Mouse (Mus musculus): ENCODE measurements around the gene Rasal2. TPM values are rescaled to one million over a fixed set of nuclear protein-coding genes. Genes with fewer than 3 reads are reported as not detected.
"Not testable (repeated sequence)": the region's sequence is repeated elsewhere in the genome, so short reads cannot be mapped to it uniquely, and the experiment has no call there.

Rasal2 gene
- total RNA-seq, 4 experiments from 2014 or later, result 4.0 to 6.1 (median 5.1) TPM

GRCm38 (mm10) chr1:157244453-157244790 is 168.0 kb downstream of the Rasal2 start:
- no peak for DNase-seq (ENCODE audit: low spot score in 2 of 2)

DNA sequence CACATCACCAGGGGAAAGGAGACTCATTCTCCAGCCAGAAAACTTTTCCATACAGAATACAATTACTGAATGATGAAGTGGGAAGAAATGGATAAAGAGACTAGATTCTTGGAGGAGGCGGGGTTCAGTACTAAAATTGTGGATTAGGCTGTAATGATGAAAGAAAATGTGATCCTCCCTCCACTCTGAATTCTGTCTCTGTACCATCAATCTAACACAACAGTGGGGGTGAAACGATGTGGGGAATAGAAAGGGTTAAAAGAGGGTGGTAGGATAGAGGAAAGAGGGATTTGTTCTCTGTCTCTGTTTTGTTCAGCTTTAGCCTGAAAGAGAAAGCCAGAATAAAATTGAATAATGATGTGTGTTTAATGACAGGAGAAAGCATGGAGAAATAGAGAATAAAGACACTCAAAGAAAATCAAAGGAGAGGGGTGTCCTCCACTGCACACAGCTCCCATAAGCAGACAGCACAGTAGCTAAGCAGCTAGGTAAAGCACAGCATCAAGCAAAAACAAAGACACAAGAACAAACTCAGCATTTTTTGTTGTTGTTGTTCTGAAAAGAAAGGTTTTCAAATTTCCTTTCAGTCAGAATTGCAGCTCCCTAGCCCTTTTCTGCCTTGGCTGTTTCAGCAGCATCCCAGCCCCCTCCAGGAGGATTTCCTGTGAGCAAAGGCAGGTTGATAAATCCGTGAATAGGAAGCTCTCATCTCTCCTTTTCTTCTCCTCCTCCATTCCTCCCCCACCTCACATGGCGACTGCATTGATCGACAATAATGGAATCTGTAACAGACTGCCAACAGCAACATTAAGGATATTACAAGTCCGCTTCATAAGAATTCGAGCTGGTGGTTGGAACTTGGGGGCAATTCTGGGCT is 168.6 kb downstream of the Rasal2 start:
- no peak for DNase-seq (ENCODE audit: low spot score in 2 of 2)

- DNase-seq (ENCODE audit: low spot score in 2 of 2), result no peak
These were observed 172.7 kb downstream of the Rasal2 start for GRCm38 (mm10) chr1:157239687-157240086.

DNA sequence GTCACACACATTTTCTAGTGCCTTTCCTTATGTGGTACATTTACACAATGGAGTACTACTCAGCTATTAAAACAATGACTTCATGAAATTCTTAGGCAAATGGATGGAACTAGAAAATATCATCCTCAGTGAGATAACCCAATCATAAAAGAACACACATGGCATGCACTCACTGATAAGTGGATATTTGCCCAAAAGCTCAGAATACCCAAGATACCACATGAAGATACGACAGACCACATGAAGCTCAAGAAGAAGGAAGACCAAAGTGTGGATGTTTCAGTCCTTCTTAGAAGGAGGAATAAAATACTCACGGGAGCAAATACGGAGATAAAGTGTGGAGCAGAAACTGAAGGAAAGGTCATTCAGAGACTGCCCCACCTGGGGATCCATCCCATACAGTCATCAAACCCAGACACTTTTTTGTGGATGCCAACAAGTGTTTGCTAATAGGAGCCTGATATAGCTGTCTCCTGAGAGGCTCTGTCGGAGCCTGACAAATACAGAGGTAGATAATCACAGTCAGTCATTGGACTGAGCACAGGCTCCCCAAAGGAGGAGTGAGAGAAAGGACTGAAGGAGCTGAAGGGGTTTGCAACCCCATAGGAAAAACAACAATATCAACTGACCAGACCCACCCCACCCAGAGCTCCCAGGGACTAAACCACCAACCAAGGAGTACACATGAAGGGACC is 175.6 kb downstream of the Rasal2 start:
- not testable (repeated sequence) for DNase-seq (ENCODE audit: low spot score in 2 of 2)

GRCm38 (mm10) chr1:157233451-157233850 is 178.9 kb downstream of the Rasal2 start:
- no peak for DNase-seq (ENCODE audit: low spot score in 2 of 2)

- no peak for DNase-seq (ENCODE audit: low spot score in 2 of 2)
These were observed 180.0 kb downstream of the Rasal2 start for GRCm38 (mm10) chr1:157232372-157232771.

DNA sequence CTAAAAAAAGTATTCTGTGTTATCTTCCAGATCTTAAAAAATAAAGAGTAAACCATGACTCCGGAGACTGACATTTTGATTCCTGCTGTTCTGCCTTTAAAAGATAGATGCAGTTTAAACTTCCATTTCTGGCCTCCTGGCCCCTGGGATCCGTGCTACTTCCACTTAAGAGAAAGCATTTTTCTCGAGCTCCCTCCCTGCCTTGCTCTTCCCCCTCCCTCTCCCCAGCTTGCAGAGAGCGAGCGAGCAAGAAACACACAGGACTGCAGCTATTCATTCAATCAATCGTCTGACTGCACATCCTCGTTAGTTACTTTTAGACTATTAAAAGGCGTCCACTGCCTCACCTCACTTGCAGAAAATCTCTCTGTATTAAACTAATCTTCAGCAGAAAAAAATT is 181.4 kb downstream of the Rasal2 start:
- no peak for DNase-seq (ENCODE audit: low spot score in 2 of 2)

DNA sequence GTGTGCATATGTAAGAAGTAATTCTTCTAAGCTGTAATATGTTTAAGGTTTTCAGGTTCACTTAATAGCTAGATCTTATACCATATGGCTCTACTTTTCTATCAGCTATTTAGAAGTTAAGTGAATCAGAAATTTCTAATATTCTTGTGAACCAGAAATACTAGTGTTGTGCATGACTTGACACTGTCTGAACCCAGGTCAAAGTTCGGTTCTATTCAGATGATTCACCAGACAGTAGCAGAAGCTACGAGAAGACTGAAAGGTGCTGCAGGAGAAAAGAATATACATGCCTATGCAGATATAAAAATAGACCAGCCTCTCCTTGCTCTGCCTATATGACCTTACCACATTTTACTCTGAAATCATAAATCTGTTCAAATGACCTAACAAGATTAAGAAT is 182.0 kb downstream of the Rasal2 start:
- DNase-seq (ENCODE audit: low spot score in 2 of 2), result no peak

- no peak for DNase-seq (ENCODE audit: low spot score in 2 of 2)
These were observed 187.4 kb downstream of the Rasal2 start for GRCm38 (mm10) chr1:157225013-157225412.

DNA sequence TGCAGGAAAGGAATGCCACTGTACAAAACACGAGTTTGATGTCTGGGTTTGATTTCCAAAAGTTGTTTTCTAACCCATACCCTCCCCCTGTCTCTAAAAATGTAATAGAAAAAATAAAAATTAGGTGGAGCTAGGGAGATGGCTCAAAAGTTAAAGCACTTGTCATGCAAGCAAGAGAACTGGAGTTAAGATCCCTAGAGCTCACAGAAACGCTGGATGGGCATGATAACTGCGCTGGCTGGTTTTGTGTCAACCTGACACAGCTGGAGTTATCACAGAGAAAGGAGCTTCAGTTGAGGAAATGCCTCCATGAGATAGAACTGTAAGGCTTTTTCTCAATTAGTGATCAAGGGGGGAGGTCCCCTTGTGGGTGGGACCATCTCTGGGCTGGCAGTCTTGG is 191.5 kb downstream of the Rasal2 start:
- no peak for DNase-seq (ENCODE audit: low spot score in 2 of 2)

- DNase-seq (ENCODE audit: low spot score in 2 of 2), result no peak
These were observed 191.9 kb downstream of the Rasal2 start for GRCm38 (mm10) chr1:157220466-157220865.

GRCm38 (mm10) chr1:157208754-157209153 is 203.6 kb downstream of the Rasal2 start:
- no peak for DNase-seq (ENCODE audit: low spot score in 2 of 2)

DNA sequence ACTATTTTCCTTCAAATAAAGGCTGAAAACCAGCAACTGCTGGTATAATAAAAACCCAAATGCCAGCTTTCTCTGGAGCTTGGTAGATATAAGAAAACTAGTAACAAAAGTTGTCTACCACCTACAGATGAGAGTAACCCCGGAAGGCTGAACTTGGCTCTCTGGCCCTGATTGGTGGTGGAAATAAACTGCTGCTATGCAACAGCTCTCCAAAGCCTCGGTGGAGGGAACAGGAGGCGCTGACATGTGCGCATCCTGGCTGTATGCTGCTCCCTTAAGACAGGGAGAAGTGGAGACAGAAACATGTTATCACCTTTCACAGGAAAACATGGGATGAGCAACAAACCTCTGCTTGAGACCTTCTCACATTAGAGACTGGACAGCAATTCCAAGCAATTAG is 206.7 kb downstream of the Rasal2 start:
- DNase-seq (ENCODE audit: low spot score in 2 of 2), result no peak

GRCm38 (mm10) chr1:157183043-157183442 is 229.4 kb downstream of the Rasal2 start:
- no peak for DNase-seq (ENCODE audit: low spot score in 2 of 2)

DNA sequence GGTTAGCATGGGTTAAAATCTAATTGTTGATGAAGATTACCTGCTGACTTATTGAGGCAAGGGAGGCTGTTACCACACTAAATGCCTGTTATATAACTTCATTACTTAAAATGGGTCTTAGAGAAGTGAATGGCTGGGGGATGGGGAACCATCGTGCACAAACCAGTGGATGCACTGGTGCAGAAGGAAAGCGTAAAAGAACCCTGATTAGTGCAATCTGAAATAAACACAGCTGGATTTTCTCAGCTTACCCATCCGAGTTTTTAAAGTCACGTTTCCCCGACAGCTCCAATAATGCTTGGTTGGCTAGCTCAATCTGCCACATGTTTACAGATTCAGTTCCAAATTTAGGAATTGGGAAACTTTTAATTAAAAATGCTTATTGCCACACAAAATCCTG is 230.0 kb downstream of the Rasal2 start:
- DNase-seq (ENCODE audit: low spot score in 2 of 2), result no peak

GRCm38 (mm10) chr1:157181081-157181480 is 231.3 kb downstream of the Rasal2 start:
- DNase-seq (ENCODE audit: low spot score in 2 of 2), result no peak

DNA sequence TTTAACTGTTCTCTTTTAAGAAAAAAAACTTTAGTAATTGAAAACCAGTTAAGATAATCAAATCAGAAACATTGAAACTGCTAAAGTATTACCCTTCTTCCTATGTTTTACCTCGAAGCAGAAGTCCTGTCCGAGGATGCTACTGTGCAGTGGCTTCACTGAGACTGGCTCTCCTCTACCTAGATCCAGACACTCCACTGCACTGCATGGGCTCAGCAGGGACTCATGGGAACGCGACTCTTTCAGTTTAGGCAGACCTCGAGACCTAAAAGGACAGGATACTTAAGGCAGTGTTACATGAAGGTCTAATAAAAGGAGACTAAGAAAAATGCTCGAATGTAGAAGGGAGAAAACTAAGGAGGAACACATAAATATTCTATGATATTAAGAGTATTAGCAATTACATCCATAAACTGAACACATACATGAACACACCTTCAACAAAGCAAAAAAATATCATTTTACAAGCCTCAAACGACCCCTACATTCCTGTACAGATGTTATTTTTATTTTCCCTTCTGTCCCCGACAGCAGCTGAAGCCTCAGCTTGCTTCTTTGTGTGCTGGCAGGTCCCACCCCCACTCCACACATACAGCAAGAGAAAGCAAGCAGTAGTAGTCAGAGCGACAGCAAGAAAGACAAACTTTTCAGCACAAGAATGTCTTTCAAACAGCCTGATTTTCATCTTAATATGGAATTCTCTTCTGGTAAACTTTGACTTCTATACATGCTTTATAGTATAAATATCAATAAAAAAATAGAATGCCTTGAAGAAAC is 233.2 kb downstream of the Rasal2 start:
- no peak for DNase-seq (ENCODE audit: low spot score in 2 of 2)

DNA sequence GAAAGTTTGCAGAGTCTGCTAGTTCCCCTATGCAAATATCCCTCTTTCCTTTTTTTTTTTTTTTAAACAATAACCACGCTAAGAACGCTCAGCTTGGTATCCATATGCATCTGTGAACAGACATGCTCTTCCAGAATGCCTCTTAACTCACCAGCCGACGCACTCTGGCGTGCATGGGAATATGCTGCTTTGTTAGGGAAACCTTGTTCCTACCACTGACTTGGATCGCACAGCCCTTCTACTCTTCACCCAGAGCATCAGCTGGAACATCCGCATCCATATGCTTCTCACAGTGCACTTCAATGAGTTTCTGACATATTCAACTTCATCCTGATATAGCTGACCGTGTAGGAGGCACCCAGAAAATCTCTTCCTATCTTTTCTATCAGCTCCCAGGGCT is 243.1 kb downstream of the Rasal2 start:
- no peak for DNase-seq (ENCODE audit: low spot score in 2 of 2)

GRCm38 (mm10) chr1:157168891-157169290 is 243.5 kb downstream of the Rasal2 start:
- DNase-seq (ENCODE audit: low spot score in 2 of 2), result no peak

- no peak for DNase-seq (ENCODE audit: low spot score in 2 of 2)
These were observed 258.6 kb downstream of the Rasal2 start for GRCm38 (mm10) chr1:157153781-157154180.

DNA sequence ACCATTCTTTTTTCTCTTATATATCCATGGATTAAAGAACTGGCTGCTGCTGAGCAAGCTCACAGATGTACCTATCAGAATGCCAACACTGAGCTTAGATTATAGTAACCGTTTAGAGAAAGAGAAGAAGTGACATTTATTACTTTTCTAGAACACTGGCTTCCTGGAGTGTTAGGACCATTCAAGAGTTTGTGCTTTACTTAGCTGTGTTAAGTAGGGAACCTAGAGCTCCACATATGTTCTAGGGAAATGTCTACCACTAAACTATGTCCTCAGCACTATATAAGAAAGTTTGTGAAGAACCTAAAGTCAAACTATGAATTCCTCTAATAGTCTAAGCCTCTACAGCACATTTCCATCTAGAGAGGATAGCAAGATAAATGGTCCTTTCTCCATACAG is 262.3 kb downstream of the Rasal2 start:
- no peak for DNase-seq (ENCODE audit: low spot score in 2 of 2)

DNA sequence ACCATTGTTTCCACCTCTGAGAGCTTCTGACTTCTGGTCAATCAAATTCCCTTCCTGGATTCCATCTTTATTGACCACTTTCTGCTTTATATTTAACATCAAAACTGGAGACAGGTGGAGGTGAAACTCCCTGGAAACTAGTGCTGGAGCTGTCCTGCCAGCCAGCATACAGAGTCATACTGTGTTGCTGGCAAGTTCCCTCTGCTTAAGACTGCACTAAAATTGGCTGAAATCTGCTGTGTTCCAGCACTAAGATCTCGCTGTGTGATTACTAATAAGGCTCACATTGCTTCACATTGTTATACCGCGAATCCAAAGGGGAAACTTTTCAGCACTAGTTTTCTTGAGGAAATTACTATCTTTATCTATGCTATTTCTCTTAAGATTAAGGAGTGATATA is 267.8 kb downstream of the Rasal2 start:
- no peak for DNase-seq (ENCODE audit: low spot score in 2 of 2)

Data from gastrocnemius, adult 8-10 months (tissue).